Mouse (Mus musculus): ENCODE measurements around the gene Sec22c. TPM values are rescaled to one million over a fixed set of nuclear protein-coding genes. Genes with fewer than 3 reads are reported as not detected.

The Sec22c gene
- total and polyA plus RNA-seq, 2 experiments from 2014 or later, result 25.2 to 28.6 TPM

GRCm38 (mm10) chr9:121677476-121677875 lies 27.8 kb downstream of the Sec22c start:
- WGBS, result 77% methylated on average over 8 of the region's 8 CpGs
- no peaks in the 10 kb centered on the region for H3K9me3 ChIP-seq (ENCODE audit: low read length)
- DNase-seq (ENCODE audit: low spot score) (no peak), ATAC-seq (no peak)
- H3K9ac ChIP-seq (replicated peaks; ENCODE audit: low read length), result no peak overlapping the region
- H3K36me3 ChIP-seq (ENCODE audit: insufficient read depth, low read length), result peaks cover 12% of the 10 kb centered on the region; the same call in 1 of the 2 replicates
- H3K4me1 ChIP-seq (ENCODE audit: insufficient read depth, low read length), result no peaks in the 10 kb centered on the region
- no peak overlapping the region for H3K4me2 ChIP-seq (ENCODE audit: low read depth, low read length)
- TF ChIP-seq CTCF (IDR thresholded peaks at IDR 0.05; ENCODE audit: low read depth), result no peak
- H3K4me3 ChIP-seq (ENCODE audit: low read length), result no peak overlapping the region
- no peaks in the 10 kb centered on the region for H3K27me3 ChIP-seq (ENCODE audit: insufficient read depth, low read length)
- no peak overlapping the region for H3K27ac ChIP-seq

DNA sequence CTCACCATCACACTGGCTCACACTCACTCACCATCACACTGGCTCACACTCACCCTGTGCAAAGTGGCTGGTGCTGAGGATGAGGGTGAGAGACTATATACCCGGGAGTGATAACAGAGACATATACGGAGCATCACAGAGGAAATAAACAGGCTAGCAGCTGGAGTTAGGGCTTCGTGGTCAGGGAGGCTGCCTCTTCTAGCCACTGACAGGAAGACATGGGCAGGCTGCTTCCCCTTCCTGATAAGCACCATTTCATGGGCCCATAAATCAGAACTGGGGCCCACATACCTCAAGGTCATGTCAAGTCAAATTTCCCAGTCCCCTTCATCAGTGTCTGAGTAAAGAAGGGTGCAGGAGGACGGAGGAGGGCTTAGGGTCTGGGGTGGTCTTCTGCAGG lies 28.2 kb downstream of the Sec22c start:
- Histone ChIP-seq H3K27me3 (ENCODE audit: insufficient read depth, low read length) (no peaks in the 10 kb centered on the region), H3K4me1 (ENCODE audit: insufficient read depth, low read length) (no peaks in the 10 kb centered on the region), H3K9ac (replicated peaks; ENCODE audit: low read length) (no peak overlapping the region), H3K4me2 (ENCODE audit: low read depth, low read length) (no peak overlapping the region), H3K36me3 (ENCODE audit: insufficient read depth, low read length) (0 out of 2 replicates have a peak, but pooled peaks cover 8% of the 10 kb centered on the region), H3K4me3 (ENCODE audit: low read length) (no peak overlapping the region), H3K27ac (no peak overlapping the region), H3K9me3 (ENCODE audit: low read length) (no peaks in the 10 kb centered on the region)
- no peak for ATAC-seq
- 78% methylated on average over 4 of the region's 4 CpGs for WGBS
- TF ChIP-seq CTCF (IDR thresholded peaks at IDR 0.05; ENCODE audit: low read depth), result no peak
- no peak for DNase-seq (ENCODE audit: low spot score)

DNA sequence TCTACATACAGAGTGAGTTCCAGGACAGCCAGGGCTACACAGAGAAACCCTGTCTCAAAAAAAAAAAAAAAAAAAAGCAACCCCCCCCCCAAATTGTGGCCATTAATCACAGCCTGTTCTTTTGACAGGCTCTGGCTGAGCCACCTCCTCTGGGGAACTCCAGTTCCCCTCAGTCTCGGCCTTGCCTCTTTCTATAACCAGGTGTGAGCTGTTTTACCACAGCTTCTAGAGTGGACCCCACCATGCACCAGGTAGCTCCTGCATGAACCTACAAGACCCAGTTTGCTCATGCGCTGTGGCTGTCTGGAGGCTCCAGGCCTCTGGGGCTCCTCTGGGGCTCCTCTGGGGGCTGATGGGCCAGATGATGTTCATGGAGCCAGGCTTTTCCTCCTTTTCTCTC lies 29.7 kb downstream of the Sec22c start:
- Histone ChIP-seq H3K4me3 (ENCODE audit: low read length) (no peak overlapping the region), H3K9ac (replicated peaks; ENCODE audit: low read length) (no peak overlapping the region), H3K4me1 (ENCODE audit: insufficient read depth, low read length) (no peaks in the 10 kb centered on the region), H3K36me3 (ENCODE audit: insufficient read depth, low read length) (no peaks in the 10 kb centered on the region), H3K9me3 (ENCODE audit: low read length) (no peaks in the 10 kb centered on the region), H3K4me2 (ENCODE audit: low read depth, low read length) (no peak overlapping the region), H3K27me3 (ENCODE audit: insufficient read depth, low read length) (no peaks in the 10 kb centered on the region), H3K27ac (no peak overlapping the region)
- no peak for DNase-seq (ENCODE audit: low spot score)
- no peak for TF ChIP-seq CTCF (IDR thresholded peaks at IDR 0.05; ENCODE audit: low read depth)
- WGBS, result 86% methylated on average over 2 of the region's 2 CpGs
- no peak for ATAC-seq

DNA sequence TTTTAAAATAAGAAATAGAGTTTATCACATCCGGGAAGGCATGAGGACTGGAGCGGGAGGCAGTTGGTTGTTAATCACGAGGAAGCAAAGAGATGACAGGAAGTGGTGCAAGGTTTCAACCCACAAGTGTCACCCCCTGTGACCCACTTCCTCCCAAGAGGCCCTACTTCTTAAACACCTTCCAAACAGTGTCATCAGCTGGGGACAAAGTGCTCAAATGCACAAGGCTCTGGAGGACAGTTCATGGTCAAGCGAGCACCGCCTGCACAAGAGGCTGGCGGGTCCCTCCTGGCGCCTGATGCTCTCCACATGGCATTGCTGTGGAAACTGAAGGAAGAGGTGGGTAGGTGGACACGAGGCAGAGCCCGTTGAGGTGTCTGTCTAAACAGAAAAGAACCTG lies 30.3 kb downstream of the Sec22c start:
- DNase-seq (ENCODE audit: low spot score) (no peak), ATAC-seq (no peak)
- Histone ChIP-seq H3K36me3 (ENCODE audit: insufficient read depth, low read length) (no peaks in the 10 kb centered on the region), H3K9ac (replicated peaks; ENCODE audit: low read length) (no peak overlapping the region), H3K9me3 (ENCODE audit: low read length) (no peaks in the 10 kb centered on the region), H3K4me1 (ENCODE audit: insufficient read depth, low read length) (no peaks in the 10 kb centered on the region), H3K27me3 (ENCODE audit: insufficient read depth, low read length) (no peaks in the 10 kb centered on the region), H3K4me2 (ENCODE audit: low read depth, low read length) (no peak overlapping the region), H3K4me3 (ENCODE audit: low read length) (no peak overlapping the region), H3K27ac (no peak overlapping the region)
- WGBS, result 85% methylated on average over 9 of the region's 9 CpGs
- TF ChIP-seq CTCF (IDR thresholded peaks at IDR 0.05; ENCODE audit: low read depth), result no peak

DNA sequence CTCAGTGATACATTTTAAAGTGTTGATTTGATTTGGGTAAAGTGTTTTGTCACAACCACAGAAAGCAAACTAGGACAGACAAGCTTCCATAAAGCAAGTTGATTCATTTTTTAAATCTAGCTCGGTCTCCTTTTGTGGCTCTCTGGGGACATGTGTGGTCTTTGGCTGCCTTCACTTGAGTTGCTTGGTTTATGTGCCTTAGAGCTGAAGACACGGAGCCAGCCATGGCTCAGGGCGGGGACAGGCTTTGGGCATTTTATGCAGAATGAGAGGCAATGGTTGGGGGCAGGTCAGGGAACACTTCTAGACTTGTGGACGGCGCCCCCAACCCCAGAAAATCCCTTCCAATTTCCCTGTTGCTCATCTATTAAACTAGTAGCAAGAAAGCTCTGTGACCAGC lies 31.6 kb downstream of the Sec22c start:
- no peak overlapping the region for H3K4me2 ChIP-seq (ENCODE audit: low read depth, low read length)
- no peak for DNase-seq (ENCODE audit: low spot score)
- no peak for TF ChIP-seq CTCF (IDR thresholded peaks at IDR 0.05; ENCODE audit: low read depth)
- no peaks in the 10 kb centered on the region for H3K9me3 ChIP-seq (ENCODE audit: low read length)
- 0 out of 2 replicates have a peak, but pooled peaks cover 4% of the 10 kb centered on the region for H3K4me1 ChIP-seq (ENCODE audit: insufficient read depth, low read length)
- no peaks in the 10 kb centered on the region for H3K27me3 ChIP-seq (ENCODE audit: insufficient read depth, low read length)
- no peaks in the 10 kb centered on the region for H3K36me3 ChIP-seq (ENCODE audit: insufficient read depth, low read length)
- H3K4me3 ChIP-seq (ENCODE audit: low read length), result no peak overlapping the region
- H3K27ac ChIP-seq, result no peak overlapping the region
- WGBS, result 83% methylated on average over 5 of the region's 5 CpGs
- no peak overlapping the region for H3K9ac ChIP-seq (replicated peaks; ENCODE audit: low read length)
- no peak for ATAC-seq

DNA sequence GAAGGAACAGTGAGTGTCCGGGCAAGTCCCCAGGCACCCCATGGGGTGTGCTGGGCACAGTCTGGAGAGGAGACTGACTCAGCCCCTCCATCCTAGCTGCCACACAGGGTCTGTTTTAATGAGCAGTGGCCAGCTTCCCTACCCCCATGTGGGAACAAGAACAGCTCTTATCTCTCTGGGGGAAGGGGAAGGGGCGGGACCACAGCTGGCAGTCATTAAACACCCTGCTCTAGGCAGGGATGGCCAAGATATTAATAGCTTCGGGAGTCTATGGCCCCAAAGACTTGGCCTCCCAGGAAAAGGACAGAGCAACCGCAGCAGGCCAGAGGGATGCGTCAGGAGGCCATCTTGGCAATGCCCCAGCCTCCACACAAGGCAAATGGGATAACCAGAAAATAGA lies 33.0 kb downstream of the Sec22c start:
- no peak for TF ChIP-seq CTCF (IDR thresholded peaks at IDR 0.05; ENCODE audit: low read depth)
- Histone ChIP-seq H3K4me1 (ENCODE audit: insufficient read depth, low read length) (0 out of 2 replicates have a peak, but pooled peaks cover 4% of the 10 kb centered on the region), H3K27me3 (ENCODE audit: insufficient read depth, low read length) (no peaks in the 10 kb centered on the region), H3K27ac (no peak overlapping the region), H3K9ac (replicated peaks; ENCODE audit: low read length) (no peak overlapping the region), H3K36me3 (ENCODE audit: insufficient read depth, low read length) (no peaks in the 10 kb centered on the region), H3K4me3 (ENCODE audit: low read length) (no peak overlapping the region), H3K9me3 (ENCODE audit: low read length) (no peaks in the 10 kb centered on the region), H3K4me2 (ENCODE audit: low read depth, low read length) (no peak overlapping the region)
- no peak for DNase-seq (ENCODE audit: low spot score)
- 59% methylated on average over 5 of the region's 5 CpGs for WGBS
- no peak for ATAC-seq

GRCm38 (mm10) chr9:121671300-121671699 lies 34.0 kb downstream of the Sec22c start:
- Histone ChIP-seq H3K36me3 (ENCODE audit: insufficient read depth, low read length) (no peaks in the 10 kb centered on the region), H3K9me3 (ENCODE audit: low read length) (no peaks in the 10 kb centered on the region), H3K27me3 (ENCODE audit: insufficient read depth, low read length) (no peaks in the 10 kb centered on the region), H3K27ac (no peak overlapping the region), H3K4me3 (ENCODE audit: low read length) (no peak overlapping the region), H3K4me1 (ENCODE audit: insufficient read depth, low read length) (0 out of 2 replicates have a peak, but pooled peaks cover 4% of the 10 kb centered on the region), H3K9ac (replicated peaks; ENCODE audit: low read length) (no peak overlapping the region), H3K4me2 (ENCODE audit: low read depth, low read length) (no peak overlapping the region)
- WGBS, result 22% methylated on average over 7 of the region's 7 CpGs
- DNase-seq (ENCODE audit: low spot score) (peak; percentile 81), ATAC-seq (peak; percentile 34; the same call in 1 of the 2 replicates)
- TF ChIP-seq CTCF (IDR thresholded peaks at IDR 0.05; ENCODE audit: low read depth), result peak; percentile 86
